Mouse (Mus musculus): ENCODE measurements around the gene Tnpo2. TPM values are rescaled to one million over a fixed set of nuclear protein-coding genes. Genes with fewer than 3 reads are reported as not detected.
A peak's percentile ranks its signal among the peaks of the same experiment; 100 is the strongest.
"Not testable (repeated sequence)": the region's sequence is repeated elsewhere in the genome, so short reads cannot be mapped to it uniquely, and the experiment has no call there.

Tnpo2 gene
- polyA plus RNA-seq, 1 experiment from 2014 or later = 31.0 TPM

- Histone ChIP-seq H3K4me1 (ENCODE audit: control insufficient read depth, insufficient read depth, low read length) (peaks cover 11% of the 10 kb centered on the region), H3K4me3 (replicated peaks; ENCODE audit: low read length) (no peak overlapping the region), H3K4me2 (ENCODE audit: low read depth, low read length) (no peak overlapping the region), H3K27me3 (ENCODE audit: control insufficient read depth, insufficient read depth, low read length) (no peaks in the 10 kb centered on the region), H3K36me3 (ENCODE audit: control insufficient read depth, insufficient read depth, low read length) (no peaks in the 10 kb centered on the region; the same call in 1 of the 2 replicates), H3K9ac (ENCODE audit: low read length) (no peak overlapping the region), H3K9me3 (replicated peaks; ENCODE audit: control insufficient read depth, low read length) (no peaks in the 10 kb centered on the region), H3K27ac (ENCODE audit: low read length) (no peak overlapping the region)
- WGBS = 92% methylated on average over 15 of the region's 15 CpGs
- no peak for ATAC-seq (ENCODE audit: insufficient read depth, low FRiP score)
These were observed 36.4 kb downstream of the Tnpo2 start for GRCm38 (mm10) chr8:85073041-85073612.

GRCm38 (mm10) chr8:85074167-85074566 is 37.5 kb downstream of the Tnpo2 start:
- Histone ChIP-seq H3K27me3 (ENCODE audit: control insufficient read depth, insufficient read depth, low read length) (no peaks in the 10 kb centered on the region), H3K36me3 (ENCODE audit: control insufficient read depth, insufficient read depth, low read length) (no peaks in the 10 kb centered on the region; the same call in 1 of the 2 replicates), H3K9ac (ENCODE audit: low read length) (no peak overlapping the region), H3K4me2 (ENCODE audit: low read depth, low read length) (no peak overlapping the region), H3K27ac (ENCODE audit: low read length) (no peak overlapping the region), H3K4me3 (replicated peaks; ENCODE audit: low read length) (no peak overlapping the region), H3K9me3 (replicated peaks; ENCODE audit: control insufficient read depth, low read length) (no peaks in the 10 kb centered on the region), H3K4me1 (ENCODE audit: control insufficient read depth, insufficient read depth, low read length) (peaks cover 11% of the 10 kb centered on the region)
- no peak for ATAC-seq (ENCODE audit: insufficient read depth, low FRiP score)
- 83% methylated on average over 10 of the region's 10 CpGs for WGBS

DNA sequence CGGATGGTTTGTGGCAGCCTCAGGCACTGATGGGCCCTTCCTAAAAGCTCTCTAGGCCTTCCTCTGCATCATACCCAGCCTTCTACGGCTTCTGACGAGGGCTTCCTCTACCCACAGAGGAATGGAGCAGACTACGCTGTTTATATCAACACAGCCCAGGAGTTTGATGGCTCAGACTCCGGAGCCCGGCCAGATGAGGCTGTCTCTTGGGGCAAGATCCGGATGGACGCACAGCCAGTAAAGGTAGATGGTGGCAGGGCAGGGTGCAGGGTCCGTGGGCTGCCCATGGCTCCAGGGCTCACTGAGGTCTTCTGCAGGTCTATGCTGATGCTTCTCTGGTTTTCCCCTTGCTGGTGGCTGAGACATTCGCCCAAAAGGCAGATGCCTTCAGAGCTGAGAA is 37.9 kb downstream of the Tnpo2 start:
- WGBS = 82% methylated on average over 10 of the region's 10 CpGs
- Histone ChIP-seq H3K9ac (ENCODE audit: low read length) (no peak overlapping the region), H3K27ac (ENCODE audit: low read length) (no peak overlapping the region), H3K27me3 (ENCODE audit: control insufficient read depth, insufficient read depth, low read length) (no peaks in the 10 kb centered on the region), H3K4me3 (replicated peaks; ENCODE audit: low read length) (no peak overlapping the region), H3K9me3 (replicated peaks; ENCODE audit: control insufficient read depth, low read length) (no peaks in the 10 kb centered on the region), H3K4me2 (ENCODE audit: low read depth, low read length) (no peak overlapping the region), H3K36me3 (ENCODE audit: control insufficient read depth, insufficient read depth, low read length) (no peaks in the 10 kb centered on the region; the same call in 1 of the 2 replicates), H3K4me1 (ENCODE audit: control insufficient read depth, insufficient read depth, low read length) (peaks cover 14% of the 10 kb centered on the region)
- no peak for ATAC-seq (ENCODE audit: insufficient read depth, low FRiP score)

DNA sequence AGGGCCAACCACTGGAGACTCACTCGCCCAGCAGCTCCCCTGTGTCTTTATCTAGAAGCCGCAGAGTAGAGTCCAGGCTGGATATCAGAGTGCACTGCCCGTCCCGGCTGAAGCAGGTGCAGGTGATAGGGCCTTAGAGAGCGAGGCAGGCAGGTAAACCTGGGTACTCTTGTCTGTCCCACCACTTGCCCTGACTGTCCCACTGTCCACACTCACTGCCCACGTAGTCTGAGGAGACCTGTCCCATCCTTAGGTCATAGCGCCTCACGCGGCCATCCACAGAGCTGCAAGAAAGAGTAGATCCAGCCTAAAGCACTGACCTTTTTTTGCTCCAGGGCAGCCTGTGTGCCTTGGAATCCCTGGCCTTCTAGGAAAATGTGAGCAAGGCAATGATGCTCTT is 39.3 kb downstream of the Tnpo2 start:
- peaks cover 17% of the 10 kb centered on the region for H3K4me1 ChIP-seq (ENCODE audit: control insufficient read depth, insufficient read depth, low read length)
- no peaks in the 10 kb centered on the region for H3K27me3 ChIP-seq (ENCODE audit: control insufficient read depth, insufficient read depth, low read length)
- ATAC-seq (ENCODE audit: insufficient read depth, low FRiP score) = no peak
- H3K9me3 ChIP-seq (replicated peaks; ENCODE audit: control insufficient read depth, low read length) = no peaks in the 10 kb centered on the region
- no peak overlapping the region for H3K9ac ChIP-seq (ENCODE audit: low read length)
- no peak overlapping the region for H3K4me2 ChIP-seq (ENCODE audit: low read depth, low read length)
- no peaks in the 10 kb centered on the region; the same call in 1 of the 2 replicates for H3K36me3 ChIP-seq (ENCODE audit: control insufficient read depth, insufficient read depth, low read length)
- H3K27ac ChIP-seq (ENCODE audit: low read length) = no peak overlapping the region
- H3K4me3 ChIP-seq (replicated peaks; ENCODE audit: low read length) = no peak overlapping the region
- WGBS = 64% methylated on average over 9 of the region's 9 CpGs

DNA sequence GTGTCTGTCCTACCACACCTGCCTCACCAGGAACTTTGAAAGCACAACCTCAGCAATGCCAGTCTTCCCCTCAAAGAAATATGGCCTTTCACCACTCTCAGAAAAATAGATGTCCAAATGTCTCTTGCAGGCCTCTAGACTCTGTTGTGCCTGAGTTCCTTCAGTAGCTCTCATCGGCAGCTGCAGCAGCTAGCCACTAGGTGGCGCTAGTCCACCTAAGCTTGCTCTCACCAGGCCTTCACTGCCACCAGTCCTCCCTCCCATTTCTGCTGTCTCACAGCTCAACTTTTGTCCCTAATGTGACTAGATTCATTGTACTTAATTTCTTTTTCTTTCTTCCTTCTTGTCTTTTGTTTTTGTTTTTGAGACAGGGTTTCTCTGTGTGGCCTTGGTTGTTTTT is 40.3 kb downstream of the Tnpo2 start:
- WGBS = 2% methylated on average over 2 of the region's 2 CpGs
- Histone ChIP-seq H3K4me2 (ENCODE audit: low read depth, low read length) (no peak overlapping the region), H3K27ac (ENCODE audit: low read length) (no peak overlapping the region), H3K4me3 (replicated peaks; ENCODE audit: low read length) (no peak overlapping the region), H3K4me1 (ENCODE audit: control insufficient read depth, insufficient read depth, low read length) (peaks cover 17% of the 10 kb centered on the region), H3K9me3 (replicated peaks; ENCODE audit: control insufficient read depth, low read length) (no peaks in the 10 kb centered on the region), H3K9ac (ENCODE audit: low read length) (no peak overlapping the region), H3K27me3 (ENCODE audit: control insufficient read depth, insufficient read depth, low read length) (no peaks in the 10 kb centered on the region), H3K36me3 (ENCODE audit: control insufficient read depth, insufficient read depth, low read length) (no peaks in the 10 kb centered on the region; the same call in 1 of the 2 replicates)
- ATAC-seq (ENCODE audit: insufficient read depth, low FRiP score) = peak; percentile 58; the same call in 1 of the 2 replicates

- WGBS = under 1% methylated on average over 25 of the region's 25 CpGs
- no peaks in the 10 kb centered on the region for H3K36me3 ChIP-seq (ENCODE audit: control insufficient read depth, insufficient read depth, low read length)
- H3K4me3 ChIP-seq (replicated peaks; ENCODE audit: low read length) = peak overlapping the region; percentile 77
- peak overlapping the region; percentile 96 for H3K9ac ChIP-seq (ENCODE audit: low read length)
- ATAC-seq (ENCODE audit: insufficient read depth, low FRiP score) = no peak
- H3K9me3 ChIP-seq (replicated peaks; ENCODE audit: control insufficient read depth, low read length) = no peaks in the 10 kb centered on the region
- peak overlapping the region; percentile 86 for H3K27ac ChIP-seq (ENCODE audit: low read length)
- peaks cover 25% of the 10 kb centered on the region for H3K4me1 ChIP-seq (ENCODE audit: control insufficient read depth, insufficient read depth, low read length)
- H3K4me2 ChIP-seq (ENCODE audit: low read depth, low read length) = peak overlapping the region; percentile 96
- H3K27me3 ChIP-seq (ENCODE audit: control insufficient read depth, insufficient read depth, low read length) = no peaks in the 10 kb centered on the region
These were observed 43.5 kb downstream of the Tnpo2 start for GRCm38 (mm10) chr8:85080214-85080531.

DNA sequence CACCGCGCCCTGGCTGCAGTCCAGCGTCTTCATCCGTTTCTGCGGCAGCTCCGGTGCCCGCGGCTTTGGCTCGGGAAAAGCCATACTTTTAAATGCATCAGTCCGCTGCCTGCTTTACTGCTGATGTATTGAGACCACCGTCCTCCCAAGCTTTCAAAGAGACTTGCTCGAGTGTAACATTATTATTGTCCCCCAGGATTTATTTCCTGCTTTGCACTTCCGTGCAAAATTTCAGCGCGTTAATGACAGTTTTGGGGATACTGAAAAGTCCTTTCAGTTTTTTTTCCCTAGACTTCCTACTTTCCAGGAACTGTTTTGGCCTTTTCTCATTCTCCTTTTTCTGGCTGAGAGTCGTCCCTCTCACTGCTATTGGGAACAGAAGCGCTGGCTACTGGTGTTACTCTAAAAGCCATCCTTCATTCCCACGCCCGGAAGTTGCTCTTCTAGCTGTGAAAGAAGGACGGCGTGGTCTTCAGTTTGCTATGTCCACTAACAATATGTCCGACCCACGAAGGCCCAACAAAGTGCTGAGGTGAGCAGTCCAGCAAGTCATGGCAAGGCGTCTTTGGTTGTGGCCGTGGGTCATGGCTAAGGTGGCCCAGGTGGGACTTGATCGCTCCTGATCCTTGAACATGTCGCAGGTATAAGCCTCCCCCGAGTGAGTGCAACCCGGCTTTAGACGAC is 44.0 kb downstream of the Tnpo2 start, which contains the start of gene Wdr83os:
Gene Wdr83os, plus strand, starts transcription at position 209 of the 684 bp plus-strand sequence.
- WGBS = under 1% methylated on average over 30 of the region's 30 CpGs
- H3K4me3 ChIP-seq (replicated peaks; ENCODE audit: low read length) = peak within 1 kb of the TSS; percentile 77
- peak within 1 kb of the TSS; percentile 86 for H3K27ac ChIP-seq (ENCODE audit: low read length)
- ATAC-seq (ENCODE audit: insufficient read depth, low FRiP score) = 0 out of 2 replicates have a peak, but pooled peaks have one; percentile 2
- H3K36me3 ChIP-seq (ENCODE audit: control insufficient read depth, insufficient read depth, low read length) = no peaks in the 10 kb centered on the region
- H3K9me3 ChIP-seq (replicated peaks; ENCODE audit: control insufficient read depth, low read length) = no peaks in the 10 kb centered on the region
- H3K27me3 ChIP-seq (ENCODE audit: control insufficient read depth, insufficient read depth, low read length) = no peaks in the 10 kb centered on the region
- peak within 1 kb of the TSS; percentile 96 for H3K9ac ChIP-seq (ENCODE audit: low read length)
- peaks cover 25% of the 10 kb centered on the region for H3K4me1 ChIP-seq (ENCODE audit: control insufficient read depth, insufficient read depth, low read length)
- peak within 1 kb of the TSS; percentile 96 for H3K4me2 ChIP-seq (ENCODE audit: low read depth, low read length)

- under 1% methylated on average over 9 of the region's 9 CpGs for WGBS
- peak; percentile 61 for ATAC-seq (ENCODE audit: insufficient read depth, low FRiP score)
- H3K36me3 ChIP-seq (ENCODE audit: control insufficient read depth, insufficient read depth, low read length) = no peaks in the 10 kb centered on the region
These were observed 44.5 kb downstream of the Tnpo2 start, which contains the start of gene Wdr83 for GRCm38 (mm10) chr8:85081216-85081555. Gene Wdr83, minus strand, starts transcription at chr8:85081306.

GRCm38 (mm10) chr8:85082169-85082568 is 45.5 kb downstream of the Tnpo2 start:
- H3K4me2 ChIP-seq (ENCODE audit: low read depth, low read length); H3K27ac ChIP-seq (ENCODE audit: low read length); H3K27me3 ChIP-seq (ENCODE audit: control insufficient read depth, insufficient read depth, low read length); H3K4me3 ChIP-seq (replicated peaks; ENCODE audit: low read length); H3K9ac ChIP-seq (ENCODE audit: low read length); ATAC-seq (ENCODE audit: insufficient read depth, low FRiP score); H3K9me3 ChIP-seq (replicated peaks; ENCODE audit: control insufficient read depth, low read length); H3K36me3 ChIP-seq (ENCODE audit: control insufficient read depth, insufficient read depth, low read length): not testable (repeated sequence)
- H3K4me1 ChIP-seq (ENCODE audit: control insufficient read depth, insufficient read depth, low read length) = peaks cover 25% of the 10 kb centered on the region
- 82% methylated on average over 4 of the region's 4 CpGs for WGBS

More at GRCm38 (mm10) chr8:85081216-85081555, 44.5 kb downstream of the Tnpo2 start, which contains the start of gene Wdr83:
- peak within 1 kb of the TSS; percentile 96 for H3K9ac ChIP-seq (ENCODE audit: low read length)
- no peaks in the 10 kb centered on the region for H3K9me3 ChIP-seq (replicated peaks; ENCODE audit: control insufficient read depth, low read length)
- H3K27me3 ChIP-seq (ENCODE audit: control insufficient read depth, insufficient read depth, low read length) = no peaks in the 10 kb centered on the region
- H3K4me1 ChIP-seq (ENCODE audit: control insufficient read depth, insufficient read depth, low read length) = peaks cover 25% of the 10 kb centered on the region
- H3K27ac ChIP-seq (ENCODE audit: low read length) = peak within 1 kb of the TSS; percentile 86
- H3K4me2 ChIP-seq (ENCODE audit: low read depth, low read length) = peak within 1 kb of the TSS; percentile 96
- H3K4me3 ChIP-seq (replicated peaks; ENCODE audit: low read length) = peak within 1 kb of the TSS; percentile 77
